Mouse (Mus musculus): ENCODE data around the gene Arhgap35. TPM values are rescaled to one million over a fixed set of nuclear protein-coding genes. Genes with fewer than 3 reads are reported as not detected.
"Not testable (repeated sequence)": the region's sequence is repeated elsewhere in the genome, so short reads cannot be mapped to it uniquely, and the experiment has no call there.

The Arhgap35 gene
- 25.7 and 28.6 TPM in 2 replicates for polyA plus RNA-seq (2012; rRNA removed)

DNA sequence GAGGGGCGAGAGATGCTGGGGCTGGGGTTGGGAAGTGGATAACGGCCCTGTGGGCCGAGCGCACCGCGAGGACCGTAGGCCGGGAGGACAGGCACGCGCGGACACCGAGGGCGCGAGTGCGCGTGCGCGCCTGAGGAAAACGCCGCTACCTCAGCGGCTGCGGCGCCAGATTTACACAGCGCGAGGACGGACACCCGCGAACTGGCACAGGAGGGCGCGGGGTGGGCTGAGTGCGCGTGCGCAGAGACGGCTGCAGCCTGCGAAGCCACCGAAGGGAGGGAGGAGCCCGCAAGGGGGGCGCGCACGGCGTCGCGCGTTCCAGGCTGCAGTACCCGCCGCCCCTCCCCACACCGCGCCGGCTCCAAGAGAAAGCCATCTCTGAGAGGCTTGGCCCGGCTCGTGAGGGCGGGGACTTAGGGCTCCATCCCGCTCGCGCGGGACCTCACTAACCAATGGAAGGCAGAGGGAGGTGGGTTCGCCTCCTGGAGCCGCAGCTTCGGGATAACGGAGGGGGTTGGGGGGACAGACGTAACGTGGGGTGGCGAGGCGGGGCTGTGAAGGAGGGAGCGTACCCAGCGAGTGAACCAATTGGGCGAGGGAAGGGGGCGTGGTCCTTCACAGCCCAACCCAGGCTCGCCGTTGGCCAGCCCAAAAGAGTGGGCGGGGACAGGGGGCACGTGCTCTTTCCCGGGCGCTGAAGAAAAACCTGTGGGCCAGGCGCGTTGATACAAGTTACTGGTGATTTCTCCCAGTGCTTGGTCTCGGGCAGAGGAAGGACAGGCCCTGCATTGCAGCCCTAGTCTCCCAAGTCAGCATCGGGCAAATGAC lies at the start of gene Arhgap35:
Gene Arhgap35, minus strand, starts transcription at position 106 of the 828 bp plus-strand sequence.
- under 1% methylated on average over 77 of the region's 78 CpGs for WGBS
- DNase-seq = peak; percentile 100
- H3K4me3 ChIP-seq (ENCODE audit: insufficient read depth, low read depth, low read length) = peak within 1 kb of the TSS; percentile 85
- no peaks in the 10 kb centered on the region for H3K36me3 ChIP-seq (ENCODE audit: control insufficient read depth, insufficient read depth, low read length)
- H3K27ac ChIP-seq (ENCODE audit: insufficient read depth, low read depth, low read length) = peak within 1 kb of the TSS; percentile 99
- H3K4me1 ChIP-seq (ENCODE audit: control insufficient read depth, insufficient read depth, low read length) = peaks cover 19% of the 10 kb centered on the region
- no peaks in the 10 kb centered on the region for H3K27me3 ChIP-seq (replicated peaks; ENCODE audit: control insufficient read depth, insufficient read depth, low read length)
- TF ChIP-seq POLR2A (IDR thresholded peaks at IDR 0.05; ENCODE audit: low read depth, low read length) (peak; percentile 66), CTCF (conservative IDR thresholded peaks at IDR 0.05; ENCODE audit: insufficient read depth, insufficient read length, low read depth, low read length) (no peak)

DNA sequence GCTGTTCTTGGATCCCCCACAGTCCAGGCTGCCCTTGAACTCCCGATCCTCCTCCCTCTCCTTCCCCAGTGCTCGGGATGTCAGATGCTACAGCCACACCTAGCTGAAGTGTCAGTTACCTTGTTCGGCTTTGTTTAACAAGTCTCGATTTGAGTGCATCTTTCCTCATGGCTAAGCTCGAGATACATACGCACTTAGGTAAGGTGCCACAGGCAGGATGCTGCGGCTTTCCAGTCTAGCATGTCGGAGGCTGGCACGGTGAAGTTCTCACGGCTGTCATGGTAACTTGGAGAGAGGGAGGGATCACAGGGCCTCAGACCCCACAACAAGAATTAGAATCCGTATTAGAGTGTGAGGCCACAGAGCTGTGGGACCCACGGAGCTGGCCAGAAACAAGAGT lies 29.5 kb upstream of the Arhgap35 start:
- Histone ChIP-seq H3K27ac (ENCODE audit: insufficient read depth, low read depth, low read length) (no peak overlapping the region), H3K36me3 (ENCODE audit: control insufficient read depth, insufficient read depth, low read length) (no peaks in the 10 kb centered on the region), H3K4me3 (ENCODE audit: insufficient read depth, low read depth, low read length) (no peak overlapping the region), H3K4me1 (ENCODE audit: control insufficient read depth, insufficient read depth, low read length) (no peaks in the 10 kb centered on the region), H3K27me3 (replicated peaks; ENCODE audit: control insufficient read depth, insufficient read depth, low read length) (no peaks in the 10 kb centered on the region)
- TF ChIP-seq CTCF (conservative IDR thresholded peaks at IDR 0.05; ENCODE audit: insufficient read depth, insufficient read length, low read depth, low read length) = no peak
- no peak for TF ChIP-seq POLR2A (IDR thresholded peaks at IDR 0.05; ENCODE audit: low read depth, low read length)
- 76% methylated on average over 12 of the region's 12 CpGs for WGBS
- DNase-seq = no peak

DNA sequence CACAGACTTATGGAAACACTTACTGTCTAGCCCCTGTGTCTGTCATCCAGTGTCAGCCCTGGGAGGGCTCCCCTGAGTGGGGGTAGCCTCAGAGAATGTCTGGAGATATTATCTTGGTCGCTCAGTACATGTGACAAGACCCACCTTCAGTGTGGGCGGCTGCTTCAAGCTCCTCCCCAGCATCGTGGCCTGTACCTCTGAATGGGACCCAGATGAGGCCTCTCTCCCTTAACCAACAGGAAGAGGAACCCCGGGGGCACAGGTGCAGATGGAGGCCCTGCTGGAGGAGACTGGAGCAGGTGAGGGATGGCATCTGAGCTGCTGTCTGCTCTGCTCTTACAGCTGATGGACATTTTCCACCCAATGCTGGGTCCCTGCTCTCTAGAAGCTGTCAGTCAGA lies 28.3 kb upstream of the Arhgap35 start:
- not testable (repeated sequence) for H3K27me3 ChIP-seq (replicated peaks; ENCODE audit: control insufficient read depth, insufficient read depth, low read length); H3K36me3 ChIP-seq (ENCODE audit: control insufficient read depth, insufficient read depth, low read length); H3K4me3 ChIP-seq (ENCODE audit: insufficient read depth, low read depth, low read length); H3K4me1 ChIP-seq (ENCODE audit: control insufficient read depth, insufficient read depth, low read length); H3K27ac ChIP-seq (ENCODE audit: insufficient read depth, low read depth, low read length); DNase-seq
- 46% methylated on average over 4 of the region's 4 CpGs for WGBS

DNA sequence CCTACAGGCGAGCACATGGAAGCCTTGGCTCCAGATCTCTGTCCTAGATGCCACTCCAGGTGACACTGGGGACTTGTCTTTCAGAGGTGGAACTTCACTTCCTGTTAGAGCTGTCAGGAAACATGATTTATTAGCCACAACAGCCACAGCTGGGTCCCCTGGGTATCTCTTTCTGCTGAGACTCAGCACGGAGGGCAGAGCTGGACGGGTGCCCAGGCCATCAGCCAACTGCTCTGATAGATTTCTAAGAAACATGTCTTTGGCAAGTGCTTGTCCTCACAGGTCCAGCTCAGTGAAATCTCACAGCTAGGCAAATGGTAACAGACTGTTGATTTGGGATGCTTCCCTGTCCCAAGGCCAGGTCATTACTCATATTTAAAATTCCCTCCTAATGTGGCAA lies 24.2 kb upstream of the Arhgap35 start:
- H3K4me3 ChIP-seq (ENCODE audit: insufficient read depth, low read depth, low read length) = no peak overlapping the region
- DNase-seq = peak; percentile 75
- no peaks in the 10 kb centered on the region for H3K27me3 ChIP-seq (replicated peaks; ENCODE audit: control insufficient read depth, insufficient read depth, low read length)
- TF ChIP-seq CTCF (conservative IDR thresholded peaks at IDR 0.05; ENCODE audit: insufficient read depth, insufficient read length, low read depth, low read length) (no peak), POLR2A (IDR thresholded peaks at IDR 0.05; ENCODE audit: low read depth, low read length) (no peak)
- no peaks in the 10 kb centered on the region for H3K4me1 ChIP-seq (ENCODE audit: control insufficient read depth, insufficient read depth, low read length)
- no peaks in the 10 kb centered on the region for H3K36me3 ChIP-seq (ENCODE audit: control insufficient read depth, insufficient read depth, low read length)
- H3K27ac ChIP-seq (ENCODE audit: insufficient read depth, low read depth, low read length) = no peak overlapping the region
- WGBS = 45% methylated on average over 3 of the region's 3 CpGs

DNA sequence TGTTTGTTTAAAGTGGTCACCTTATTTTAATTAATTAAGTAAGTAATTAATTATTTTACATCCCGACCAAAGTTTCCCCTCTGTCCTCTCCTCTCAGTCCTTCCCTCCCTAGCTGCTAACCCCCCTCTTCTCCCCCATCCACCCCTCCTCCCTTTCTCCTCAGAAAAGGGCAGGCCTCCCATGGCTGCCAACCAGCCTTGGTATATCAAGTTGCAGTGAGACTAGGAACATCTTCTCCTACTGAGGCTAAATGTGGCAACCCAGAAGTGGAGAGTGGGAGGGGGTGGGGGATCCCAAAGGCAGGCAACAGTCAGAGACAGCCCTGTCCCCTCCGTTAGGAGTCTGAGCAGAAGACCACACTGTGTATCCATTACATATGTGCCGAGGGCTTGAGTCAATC lies 20.3 kb upstream of the Arhgap35 start:
- H3K4me3 ChIP-seq (ENCODE audit: insufficient read depth, low read depth, low read length) = no peak overlapping the region
- TF ChIP-seq POLR2A (IDR thresholded peaks at IDR 0.05; ENCODE audit: low read depth, low read length) (no peak), CTCF (conservative IDR thresholded peaks at IDR 0.05; ENCODE audit: insufficient read depth, insufficient read length, low read depth, low read length) (no peak)
- H3K36me3 ChIP-seq (ENCODE audit: control insufficient read depth, insufficient read depth, low read length) = no peaks in the 10 kb centered on the region
- 56% methylated on average over 3 of the region's 3 CpGs for WGBS
- no peak for DNase-seq
- H3K27me3 ChIP-seq (replicated peaks; ENCODE audit: control insufficient read depth, insufficient read depth, low read length) = no peaks in the 10 kb centered on the region
- H3K4me1 ChIP-seq (ENCODE audit: control insufficient read depth, insufficient read depth, low read length) = no peaks in the 10 kb centered on the region
- no peak overlapping the region for H3K27ac ChIP-seq (ENCODE audit: insufficient read depth, low read depth, low read length)

DNA sequence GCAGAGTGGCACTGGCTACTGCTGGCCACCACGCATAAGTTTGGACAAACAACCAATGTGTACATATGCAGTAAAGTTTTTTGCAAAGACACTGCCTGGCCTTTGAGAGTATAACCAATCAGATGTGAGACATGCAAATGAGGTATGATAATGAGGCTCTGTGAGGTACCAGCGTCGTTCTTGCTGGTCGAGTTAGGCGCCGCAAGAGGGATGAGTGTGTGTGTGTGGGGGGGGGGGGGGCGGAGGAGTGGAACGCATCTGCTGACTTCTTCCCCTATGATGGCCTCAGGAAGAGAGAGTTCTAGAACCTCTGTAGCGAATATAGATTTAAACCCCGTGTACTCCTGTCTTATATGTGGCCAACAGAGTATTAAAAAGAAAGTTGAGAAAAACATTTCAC lies 19.1 kb upstream of the Arhgap35 start:
- H3K4me3 ChIP-seq (ENCODE audit: insufficient read depth, low read depth, low read length); H3K36me3 ChIP-seq (ENCODE audit: control insufficient read depth, insufficient read depth, low read length); H3K4me1 ChIP-seq (ENCODE audit: control insufficient read depth, insufficient read depth, low read length); H3K27ac ChIP-seq (ENCODE audit: insufficient read depth, low read depth, low read length); H3K27me3 ChIP-seq (replicated peaks; ENCODE audit: control insufficient read depth, insufficient read depth, low read length); DNase-seq: not testable (repeated sequence)
- 13% methylated on average over 10 of the region's 10 CpGs for WGBS

DNA sequence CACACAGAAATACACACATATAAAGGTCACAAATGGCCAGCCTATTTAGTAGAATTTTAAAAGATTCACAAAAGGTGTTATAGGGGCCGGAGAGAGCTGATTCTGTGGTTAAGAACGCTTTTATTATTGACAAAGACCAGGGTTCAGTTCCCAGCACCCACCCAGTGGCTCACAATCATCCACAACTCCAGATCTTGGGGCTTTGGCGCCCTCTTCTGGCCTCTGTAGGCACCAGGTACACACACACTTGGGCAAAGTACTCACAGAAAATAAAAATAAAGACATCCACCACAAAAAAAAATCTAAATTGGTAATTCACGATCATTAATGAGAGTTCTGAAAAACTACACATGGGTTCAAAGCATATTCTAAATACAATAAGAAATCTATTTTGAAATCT lies 17.1 kb upstream of the Arhgap35 start:
- Histone ChIP-seq H3K36me3 (ENCODE audit: control insufficient read depth, insufficient read depth, low read length) (no peaks in the 10 kb centered on the region), H3K4me1 (ENCODE audit: control insufficient read depth, insufficient read depth, low read length) (no peaks in the 10 kb centered on the region), H3K27ac (ENCODE audit: insufficient read depth, low read depth, low read length) (no peak overlapping the region), H3K27me3 (replicated peaks; ENCODE audit: control insufficient read depth, insufficient read depth, low read length) (no peaks in the 10 kb centered on the region), H3K4me3 (ENCODE audit: insufficient read depth, low read depth, low read length) (no peak overlapping the region)
- TF ChIP-seq POLR2A (IDR thresholded peaks at IDR 0.05; ENCODE audit: low read depth, low read length) = no peak
- TF ChIP-seq CTCF (conservative IDR thresholded peaks at IDR 0.05; ENCODE audit: insufficient read depth, insufficient read length, low read depth, low read length) = 0 out of 2 replicates have a peak, but pooled peaks have one; percentile 0
- no peak for DNase-seq
- WGBS = 73% methylated on average over 4 of the region's 4 CpGs
